Mouse (Mus musculus) stomach, postnatal 0 days (tissue): Measurements from ENCODE around the gene Cwh43.

Experiments
- CTCF ChIP-seq: IDR thresholded peaks from 2 replicates; pipeline ENCODE4 v1.5.1; 2016; ENCODE audit warnings: antibody characterized with exemption, low read depth, mild to moderate bottlenecking, moderate library complexity
- EP300 ChIP-seq: optimal IDR thresholded peaks from 2 replicates; pipeline ENCODE3; 2016; ENCODE audit warnings: antibody characterized with exemption

DNA sequence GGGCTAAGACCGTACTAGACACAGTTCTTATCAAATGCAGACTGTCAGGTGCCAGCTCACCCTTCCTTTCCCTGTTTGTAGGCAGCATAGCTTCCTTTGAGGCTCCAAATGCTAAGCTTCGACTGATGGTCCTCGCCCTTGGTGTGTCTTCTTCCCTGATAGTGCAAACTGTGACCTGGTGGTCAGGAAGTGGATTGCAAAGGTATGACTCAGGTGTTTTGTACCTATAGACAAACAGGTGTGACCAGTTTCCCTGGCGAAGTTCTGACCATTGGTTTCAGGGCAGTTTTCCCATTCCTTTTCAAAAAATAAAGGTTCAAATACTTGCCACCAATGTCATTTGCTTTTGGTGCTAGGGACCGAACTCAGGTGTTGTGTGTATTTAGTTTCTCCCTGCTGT, 5.9 kb downstream of the Cwh43 start:
- TF ChIP-seq CTCF (no peak), EP300 (no peak)
